Mouse (Mus musculus): ENCODE data around the gene Vps33b. TPM values are rescaled to one million over a fixed set of nuclear protein-coding genes. Genes with fewer than 3 reads are reported as not detected.
"Not testable (repeated sequence)": the region's sequence is repeated elsewhere in the genome, so short reads cannot be mapped to it uniquely, and the experiment has no call there.

Vps33b gene
- polyA plus RNA-seq, 2 experiments = 3.6 to 6.7 TPM

DNA sequence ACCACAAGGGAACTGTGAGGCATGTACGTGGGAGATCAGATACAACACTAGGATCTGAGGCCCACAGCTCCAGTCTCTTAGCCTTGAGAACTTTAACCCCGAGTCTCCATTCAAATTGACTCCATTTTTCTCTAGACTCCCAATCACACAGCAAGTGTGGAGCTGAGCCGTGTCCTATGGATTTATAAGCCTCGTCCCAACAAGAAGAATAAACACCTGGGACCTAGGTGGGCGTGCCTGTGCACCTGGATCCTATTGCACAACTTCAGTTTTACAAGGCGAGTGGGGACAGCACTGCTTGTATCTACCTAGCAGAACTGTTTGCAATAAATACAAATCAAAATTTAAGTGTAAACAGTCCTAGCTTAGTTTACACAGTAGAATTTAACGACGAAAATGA lies 53.9 kb downstream of the Vps33b start:
- Histone ChIP-seq H3K9ac (replicated peaks) (peak overlapping the region; percentile 70), H3K9me3 (ENCODE audit: control insufficient read depth, low read length) (no peaks in the 10 kb centered on the region), H3K4me3 (ENCODE audit: insufficient read depth in 1 of 2, low read depth in 2 of 2, low read length in 2 of 2) (peak overlapping the region; percentile 80 to 98), H3K27ac (peak overlapping the region; percentile 14), H3K4me2 (ENCODE audit: low read depth) (peak overlapping the region; percentile 87), H3K27me3 (ENCODE audit: control insufficient read depth, insufficient read depth, low read length) (no peaks in the 10 kb centered on the region), H3K4me1 (replicated peaks; ENCODE audit: control insufficient read depth in 2 of 2, insufficient read depth in 2 of 2, low read length in 1 of 2) (peaks cover 7 to 8% of the 10 kb centered on the region in 2 experiments; a peak in 3 of 4 replicates), H3K36me3 (replicated peaks; ENCODE audit: control insufficient read depth, insufficient read depth, low read depth) (no peaks in the 10 kb centered on the region; the same call in 1 of the 2 replicates)
- WGBS (ENCODE audit: insufficient replicate concordance) = 12% methylated on average over 8 of the region's 8 CpGs
- TF ChIP-seq CTCF (IDR thresholded peaks at IDR 0.05; ENCODE audit: low read depth) (no peak), EP300 (IDR thresholded peaks at IDR 0.05; ENCODE audit: low read depth) (no peak)
- no peak for DNase-seq (ENCODE audit: low read depth in 3 of 3, low spot score in 3 of 3)
- no peak for ATAC-seq (ENCODE audit: insufficient read depth)

DNA sequence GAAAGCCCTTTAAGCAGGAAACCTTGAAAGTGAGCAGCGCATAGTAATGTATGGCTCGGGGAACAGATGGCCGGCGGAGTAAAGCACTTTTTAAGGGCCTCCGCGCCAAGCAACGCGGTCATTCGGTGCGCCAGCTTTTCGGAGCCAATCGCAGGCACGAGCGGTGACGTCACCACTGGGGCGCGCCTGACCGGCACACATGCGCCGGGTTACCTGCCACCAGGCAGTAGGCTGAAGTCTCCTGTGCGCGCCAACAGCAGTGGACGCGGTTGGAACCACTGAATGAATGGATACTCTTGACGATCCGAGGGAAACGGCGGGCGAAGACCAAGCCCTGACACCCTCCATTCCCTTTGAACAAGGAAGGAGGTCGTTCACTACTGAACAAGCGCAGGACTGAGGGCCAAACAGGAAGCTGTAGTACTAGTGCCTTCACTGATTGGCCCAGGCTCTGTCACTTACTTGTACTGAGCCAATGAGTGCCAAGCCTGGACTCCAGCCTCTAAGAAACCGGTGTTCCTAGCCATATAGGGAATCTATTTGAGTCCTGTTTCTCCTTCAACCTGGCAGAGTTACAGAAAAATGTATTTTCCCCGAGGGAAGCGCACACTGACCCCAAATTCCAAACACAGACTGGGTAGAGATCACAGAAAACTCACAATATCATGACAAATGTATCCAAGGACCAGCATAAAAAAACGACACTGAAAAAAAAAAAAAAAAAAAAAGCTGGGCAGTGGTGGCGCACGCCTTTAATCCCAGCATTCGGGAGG lies 54.8 kb downstream of the Vps33b start, which contains the start of gene Rccd1:
Gene Rccd1, minus strand, starts transcription at position 412 of the 773 bp plus-strand sequence.
- H3K27me3 ChIP-seq (ENCODE audit: control insufficient read depth, insufficient read depth, low read length) = no peaks in the 10 kb centered on the region
- H3K27ac ChIP-seq = peak within 1 kb of the TSS; percentile 46
- 2% methylated on average over 38 of the region's 38 CpGs for WGBS (ENCODE audit: insufficient replicate concordance)
- no peaks in the 10 kb centered on the region; the same call in 1 of the 2 replicates for H3K36me3 ChIP-seq (replicated peaks; ENCODE audit: control insufficient read depth, insufficient read depth, low read depth)
- TF ChIP-seq CTCF (IDR thresholded peaks at IDR 0.05; ENCODE audit: low read depth) = no peak; the same call in 1 of the 2 replicates
- TF ChIP-seq EP300 (IDR thresholded peaks at IDR 0.05; ENCODE audit: low read depth) = 0 out of 2 replicates have a peak, but pooled peaks have one; percentile 3
- ATAC-seq (ENCODE audit: insufficient read depth) = peak; percentile 100
- H3K4me3 ChIP-seq (ENCODE audit: insufficient read depth in 1 of 2, low read depth in 2 of 2, low read length in 2 of 2) = peak within 1 kb of the TSS; percentile 80 to 98
- H3K4me1 ChIP-seq (replicated peaks; ENCODE audit: control insufficient read depth in 2 of 2, insufficient read depth in 2 of 2, low read length in 1 of 2) = peaks cover 7 to 8% of the 10 kb centered on the region in 2 experiments; a peak in 3 of 4 replicates
- no peaks in the 10 kb centered on the region for H3K9me3 ChIP-seq (ENCODE audit: control insufficient read depth, low read length)
- peak within 1 kb of the TSS; percentile 87 for H3K4me2 ChIP-seq (ENCODE audit: low read depth)
- DNase-seq (ENCODE audit: low read depth in 3 of 3, low spot score in 3 of 3) = peak; percentile 89 to 92 (median 89)
- H3K9ac ChIP-seq (replicated peaks) = peak within 1 kb of the TSS; percentile 70

DNA sequence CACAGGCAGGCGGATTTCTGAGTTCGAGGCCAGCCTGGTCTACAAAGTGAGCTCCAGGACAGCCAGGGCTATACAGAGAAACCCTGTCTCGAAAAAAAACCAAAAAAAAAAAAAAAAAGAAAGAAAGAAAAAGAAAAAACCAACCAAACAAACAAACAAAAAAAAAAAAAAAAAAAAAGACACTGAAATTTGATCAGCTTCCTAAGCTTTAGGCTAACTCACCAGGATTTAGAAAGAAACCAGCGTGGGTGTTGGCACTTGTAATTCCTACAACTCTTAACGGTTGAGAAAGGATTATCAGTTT lies 55.3 kb downstream of the Vps33b start:
- not testable (repeated sequence) for H3K4me1 ChIP-seq (replicated peaks; ENCODE audit: control insufficient read depth in 2 of 2, insufficient read depth in 2 of 2, low read length in 1 of 2); H3K27ac ChIP-seq; H3K36me3 ChIP-seq (replicated peaks; ENCODE audit: control insufficient read depth, insufficient read depth, low read depth); H3K9ac ChIP-seq (replicated peaks); ATAC-seq (ENCODE audit: insufficient read depth); H3K27me3 ChIP-seq (ENCODE audit: control insufficient read depth, insufficient read depth, low read length); H3K9me3 ChIP-seq (ENCODE audit: control insufficient read depth, low read length); DNase-seq (ENCODE audit: low read depth in 3 of 3, low spot score in 3 of 3)
- Histone ChIP-seq H3K4me2 (ENCODE audit: low read depth) (peak overlapping the region; percentile 87), H3K4me3 (ENCODE audit: insufficient read depth in 1 of 2, low read depth in 2 of 2, low read length in 2 of 2) (peak overlapping the region in 1 of 2 experiments; percentile 80; a peak in 2 of 4 replicates)
- 27% methylated on average over 5 of the region's 5 CpGs for WGBS (ENCODE audit: insufficient replicate concordance)

DNA sequence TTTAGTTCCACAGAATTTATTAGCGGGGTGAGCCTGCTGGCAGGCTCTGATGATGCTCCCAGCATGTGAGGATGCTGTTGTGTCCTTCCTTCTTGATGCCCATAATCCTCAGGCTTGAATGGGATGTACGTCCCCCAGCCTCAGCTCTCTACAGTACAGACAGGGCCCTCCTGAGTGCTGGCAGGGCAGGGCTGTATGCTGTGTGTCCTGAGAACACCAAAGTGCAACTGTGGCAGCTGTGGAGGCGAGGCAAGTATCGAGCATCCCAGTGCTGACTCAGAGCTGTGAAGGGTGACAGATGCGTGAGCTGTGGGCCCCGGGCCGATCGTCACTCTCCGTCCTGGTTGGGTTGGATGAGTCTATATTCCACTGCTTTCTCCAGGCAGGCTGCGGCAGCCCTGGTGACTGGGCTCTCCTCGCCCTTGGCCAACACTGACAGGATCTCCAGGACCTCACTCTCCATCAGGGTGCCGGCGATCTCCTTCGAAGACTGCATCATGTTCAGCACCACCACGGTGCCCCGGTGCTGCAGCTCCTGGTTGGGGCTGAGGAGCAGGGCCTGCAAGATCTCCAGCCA lies 55.9 kb downstream of the Vps33b start:
- no peak overlapping the region for H3K4me3 ChIP-seq (ENCODE audit: insufficient read depth in 1 of 2, low read depth in 2 of 2, low read length in 2 of 2)
- H3K27me3 ChIP-seq (ENCODE audit: control insufficient read depth, insufficient read depth, low read length) = no peaks in the 10 kb centered on the region
- no peak for ATAC-seq (ENCODE audit: insufficient read depth)
- H3K27ac ChIP-seq = no peak overlapping the region
- peak overlapping the region; percentile 87; the same call in 1 of the 2 replicates for H3K4me2 ChIP-seq (ENCODE audit: low read depth)
- H3K36me3 ChIP-seq (replicated peaks; ENCODE audit: control insufficient read depth, insufficient read depth, low read depth) = no peaks in the 10 kb centered on the region; the same call in 1 of the 2 replicates
- peaks cover 7 to 8% of the 10 kb centered on the region in 2 experiments; a peak in 3 of 4 replicates for H3K4me1 ChIP-seq (replicated peaks; ENCODE audit: control insufficient read depth in 2 of 2, insufficient read depth in 2 of 2, low read length in 1 of 2)
- H3K9me3 ChIP-seq (ENCODE audit: control insufficient read depth, low read length) = no peaks in the 10 kb centered on the region
- 92% methylated on average over 16 of the region's 16 CpGs for WGBS (ENCODE audit: insufficient replicate concordance)
- H3K9ac ChIP-seq (replicated peaks) = no peak overlapping the region
- no peak for DNase-seq (ENCODE audit: low read depth in 3 of 3, low spot score in 3 of 3)
- no peak for TF ChIP-seq CTCF (IDR thresholded peaks at IDR 0.05; ENCODE audit: low read depth)
- no peak for TF ChIP-seq EP300 (IDR thresholded peaks at IDR 0.05; ENCODE audit: low read depth)

DNA sequence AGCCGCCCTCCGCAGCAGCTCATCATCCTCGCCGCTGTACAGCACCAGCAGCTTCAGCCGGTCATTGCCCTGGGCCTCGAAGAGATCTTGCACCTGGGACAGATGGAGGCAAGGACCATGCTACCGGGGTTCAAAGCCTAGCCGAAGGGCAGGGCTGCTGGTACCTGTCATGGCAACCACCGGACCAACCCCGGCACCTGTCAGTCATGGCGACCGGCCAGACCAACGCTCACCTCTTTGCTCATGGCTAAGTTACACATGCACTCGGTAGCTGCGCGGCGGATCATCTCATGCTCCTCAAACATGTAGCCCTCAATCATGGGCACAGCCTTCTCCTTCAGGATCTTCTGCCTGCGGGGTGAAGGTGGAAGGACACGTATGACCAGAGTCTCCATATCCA lies 56.6 kb downstream of the Vps33b start:
- DNase-seq (ENCODE audit: low read depth in 3 of 3, low spot score in 3 of 3) (no peak), ATAC-seq (ENCODE audit: insufficient read depth) (no peak)
- H3K36me3 ChIP-seq (replicated peaks; ENCODE audit: control insufficient read depth, insufficient read depth, low read depth) = no peaks in the 10 kb centered on the region; the same call in 1 of the 2 replicates
- no peaks in the 10 kb centered on the region for H3K9me3 ChIP-seq (ENCODE audit: control insufficient read depth, low read length)
- no peaks in the 10 kb centered on the region for H3K27me3 ChIP-seq (ENCODE audit: control insufficient read depth, insufficient read depth, low read length)
- peaks cover 7 to 8% of the 10 kb centered on the region in 2 experiments; a peak in 3 of 4 replicates for H3K4me1 ChIP-seq (replicated peaks; ENCODE audit: control insufficient read depth in 2 of 2, insufficient read depth in 2 of 2, low read length in 1 of 2)
- no peak overlapping the region for H3K27ac ChIP-seq
- no peak overlapping the region for H3K4me2 ChIP-seq (ENCODE audit: low read depth)
- H3K4me3 ChIP-seq (ENCODE audit: insufficient read depth in 1 of 2, low read depth in 2 of 2, low read length in 2 of 2) = no peak overlapping the region
- H3K9ac ChIP-seq (replicated peaks) = no peak overlapping the region
- WGBS (ENCODE audit: insufficient replicate concordance) = 90% methylated on average over 19 of the region's 19 CpGs
- no peak for TF ChIP-seq CTCF (IDR thresholded peaks at IDR 0.05; ENCODE audit: low read depth)

All from liver, embryonic 14.5 days (tissue).